Mouse (Mus musculus) midbrain, embryonic 16.5 days (tissue): ENCODE measurements around the gene Rab3gap1. TPM values are rescaled to one million over a fixed set of nuclear protein-coding genes. Genes with fewer than 3 reads are reported as not detected.
"Not testable (repeated sequence)": the region's sequence is repeated elsewhere in the genome, so short reads cannot be mapped to it uniquely, and the experiment has no call there.

Source experiments
- ATAC-seq: fragments of 200-750 bp; cut with Nextera tagmentation; 2 replicates; pipeline ENCODE4 v1.8.0; 2017; ENCODE audit warnings: moderate TSS enrichment
- H3K27ac ChIP-seq: fragments of 300-500 bp; sonication (generic); 2 replicates; pipeline ENCODE4 v1.5.1; 2014; ENCODE audit warnings: mild to moderate bottlenecking, low read length, mixed read lengths
- H3K27me3 ChIP-seq: fragments of 300-500 bp; sonication (generic); 2 replicates; pipeline ENCODE4 v1.6.1; 2014; ENCODE audit warnings: low read depth, low read length, mixed read lengths; ENCODE audit not compliant: control insufficient read depth, insufficient read depth
- H3K36me3 ChIP-seq: fragments of 300-500 bp; sonication (generic); 2 replicates; pipeline ENCODE4 v1.6.1; 2014; ENCODE audit warnings: mild to moderate bottlenecking, low read length, moderate library complexity, mixed read lengths; ENCODE audit not compliant: control insufficient read depth, insufficient read depth
- H3K4me1 ChIP-seq: fragments of 300-500 bp; sonication (generic); 2 replicates; pipeline ENCODE4 v1.6.1; 2014; ENCODE audit warnings: mild to moderate bottlenecking, low read length, mixed read lengths; ENCODE audit not compliant: control insufficient read depth, insufficient read depth
- H3K4me2 ChIP-seq: fragments of 300-500 bp; sonication (generic); 2 replicates; pipeline ENCODE4 v1.6.1; 2014; ENCODE audit warnings: mild to moderate bottlenecking, low read length, mixed read lengths
- H3K4me3 ChIP-seq: fragments of 300-500 bp; sonication (generic); 2 replicates; pipeline ENCODE4 v1.5.1; 2014; ENCODE audit warnings: low read depth, mild to moderate bottlenecking, low read length, moderate library complexity, mixed read lengths
- H3K9ac ChIP-seq: fragments of 300-500 bp; sonication (generic); 2 replicates; pipeline ENCODE4 v1.6.1; 2014; ENCODE audit warnings: low read depth, low read length, mixed read lengths
- H3K9me3 ChIP-seq: fragments of 300-500 bp; sonication (generic); replicated peaks from 2 replicates; pipeline ENCODE4 v1.6.1; 2014; ENCODE audit warnings: mild to moderate bottlenecking, low read length, mixed read lengths; ENCODE audit not compliant: control insufficient read depth, poor library complexity, severe bottlenecking
- WGBS: fragments of 180-500 bp; shearing (Covaris S2); extraction: QIAGEN DNeasy Blood & Tissue Kit; methylation state at CpG from one replicate; pipeline ENCODE4 v1.1.7; 2014; 5-methylcytosine and 5-hydroxymethylcytosine counted together
- polyA plus RNA-seq: library from polyadenylated mRNA; unstranded; fragments of >200 nt; fragmentation: Nextera tagmentation; extraction: Ambion mirVana; gene quantifications from 2 replicates; pipeline ENCODE4 v1.2.1, GENCODE M21; 2015

The Rab3gap1 gene
- polyA plus RNA-seq, 1 experiment from 2014 or later, result 23.3 TPM

DNA sequence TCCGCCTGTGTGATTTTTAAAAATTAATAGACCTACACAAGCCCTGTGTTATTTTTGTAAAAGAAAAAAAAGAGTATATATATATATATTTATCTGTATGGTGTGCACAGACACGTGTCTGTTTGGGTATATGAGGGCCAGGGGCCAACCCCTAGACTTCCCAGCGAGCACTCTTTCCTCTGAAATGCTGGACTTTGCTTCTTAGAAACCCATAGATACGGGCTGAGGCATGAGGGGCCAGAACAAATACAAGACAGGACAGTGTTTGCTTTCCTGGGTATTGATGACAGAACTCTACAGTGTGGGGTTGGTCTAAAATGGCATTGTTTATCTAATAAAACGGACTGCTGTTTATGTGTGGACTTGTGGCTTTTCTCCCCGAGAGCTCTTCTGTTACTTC, 74.9 kb downstream of the Rab3gap1 start:
- ATAC-seq, result no peak
- H3K27me3 ChIP-seq, result no peaks in the 10 kb centered on the region
- no peaks in the 10 kb centered on the region for H3K4me1 ChIP-seq
- H3K9me3 ChIP-seq, result no peaks in the 10 kb centered on the region; the same call in 1 of the 2 replicates
- WGBS, result 89% methylated on average over 6 of the region's 6 CpGs
- no peak overlapping the region for H3K9ac ChIP-seq
- no peak overlapping the region for H3K4me3 ChIP-seq
- peaks cover 34% of the 10 kb centered on the region for H3K36me3 ChIP-seq
- H3K27ac ChIP-seq, result no peak overlapping the region
- no peak overlapping the region for H3K4me2 ChIP-seq

DNA sequence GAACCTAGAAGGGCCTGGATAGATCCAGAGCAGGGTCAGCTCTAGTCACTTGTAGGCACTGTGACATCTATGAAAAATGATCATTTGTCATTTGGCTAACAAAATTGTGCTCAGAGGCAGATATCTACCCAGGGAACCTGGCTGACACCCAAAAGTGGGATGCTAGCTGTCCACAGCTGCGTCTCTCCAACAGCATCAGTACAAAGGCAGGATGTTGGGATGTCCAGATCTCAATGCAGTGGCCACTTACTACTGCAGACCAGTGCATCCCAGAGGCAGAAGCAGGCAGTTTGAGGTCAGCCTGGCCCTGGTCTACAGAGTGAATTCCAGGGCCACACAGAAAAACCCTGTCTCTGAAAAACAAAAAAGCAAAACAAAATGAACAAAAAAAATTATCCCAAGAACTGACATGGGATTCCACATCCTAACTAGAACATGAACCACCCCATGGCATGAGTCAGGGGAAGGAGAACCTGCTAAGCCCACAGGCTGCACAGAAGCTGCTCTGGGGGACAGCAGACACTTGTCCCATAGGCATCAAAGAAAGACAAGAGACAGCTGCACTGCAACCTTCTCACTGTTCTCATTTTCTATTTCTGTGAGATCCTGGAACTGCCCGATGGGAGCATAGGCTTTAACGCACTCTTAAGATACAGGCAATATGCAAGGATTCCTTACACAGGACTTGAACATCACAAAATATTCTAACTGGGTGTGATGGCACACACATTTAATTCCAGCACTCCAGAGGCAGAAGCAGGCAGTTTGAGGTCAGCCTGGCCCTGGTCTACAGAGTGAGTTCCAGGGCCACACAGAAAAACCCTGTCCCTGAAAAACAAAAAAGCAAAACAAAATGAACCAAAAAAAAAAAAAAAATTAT, 77.4 kb downstream of the Rab3gap1 start:
- H3K36me3 ChIP-seq, result peaks cover 16% of the 10 kb centered on the region
- no peaks in the 10 kb centered on the region; the same call in 1 of the 2 replicates for H3K9me3 ChIP-seq
- WGBS, result 85% methylated on average over 3 of the region's 3 CpGs
- no peaks in the 10 kb centered on the region for H3K4me1 ChIP-seq
- no peaks in the 10 kb centered on the region for H3K27me3 ChIP-seq
- no peak for ATAC-seq
- H3K4me2 ChIP-seq, result no peak overlapping the region
- H3K27ac ChIP-seq, result no peak overlapping the region
- no peak overlapping the region for H3K9ac ChIP-seq
- no peak overlapping the region for H3K4me3 ChIP-seq

DNA sequence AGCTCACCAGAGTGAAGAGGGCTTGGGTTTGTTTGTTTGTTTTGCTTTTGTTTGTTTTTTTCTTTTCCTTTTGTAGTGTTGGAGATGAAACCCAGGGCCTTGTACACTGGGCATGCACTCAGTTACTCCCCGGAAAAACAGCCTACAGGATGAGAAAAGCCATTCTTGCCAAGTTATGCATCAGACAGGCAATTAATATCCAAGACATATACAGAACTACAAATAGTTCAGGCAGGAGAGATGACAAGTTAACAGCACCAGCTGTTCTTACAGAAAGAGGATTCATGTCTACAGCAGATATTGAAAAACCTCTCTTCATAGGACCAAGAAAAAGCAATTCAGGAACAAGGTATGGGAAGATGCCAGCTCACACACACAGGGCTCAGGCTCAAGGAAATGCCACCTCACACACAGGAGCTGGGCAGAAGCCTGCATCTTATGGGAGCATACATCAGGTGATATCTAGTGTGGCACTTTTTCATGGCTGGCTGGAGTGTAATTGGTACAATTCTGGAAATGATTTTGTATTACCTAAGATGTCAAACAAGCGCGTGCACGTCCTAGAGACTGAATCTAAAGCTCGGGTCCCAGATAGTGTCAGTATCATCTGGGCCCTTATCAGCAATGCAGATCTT, 78.2 kb downstream of the Rab3gap1 start:
- ATAC-seq, result no peak
- no peaks in the 10 kb centered on the region for H3K4me1 ChIP-seq
- WGBS, result 91% methylated on average over 5 of the region's 5 CpGs

DNA sequence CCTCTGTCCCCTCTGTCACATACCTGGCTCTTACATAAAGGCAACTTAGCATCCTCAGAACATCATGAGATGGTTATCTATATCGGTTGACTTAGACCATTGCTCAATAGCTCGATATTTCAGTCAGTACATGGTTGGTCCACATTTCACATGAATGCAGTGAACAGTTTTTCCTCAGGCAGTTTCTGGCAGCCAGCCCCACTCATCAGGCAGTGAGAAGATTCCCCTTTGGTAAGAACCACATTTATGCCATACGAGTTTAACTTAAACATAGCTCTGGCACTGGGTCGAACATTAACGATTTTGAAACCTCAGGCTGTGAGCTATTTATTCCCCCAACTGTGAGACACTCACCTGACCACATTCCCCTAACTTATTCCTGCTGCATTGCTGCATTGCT, 80.2 kb downstream of the Rab3gap1 start:
- H3K4me2 ChIP-seq, result no peak overlapping the region
- 96% methylated on average over 5 of the region's 5 CpGs for WGBS
- no peak for ATAC-seq
- H3K4me1 ChIP-seq, result no peaks in the 10 kb centered on the region
- no peak overlapping the region for H3K27ac ChIP-seq
- no peak overlapping the region for H3K9ac ChIP-seq
- no peaks in the 10 kb centered on the region; the same call in 1 of the 2 replicates for H3K9me3 ChIP-seq
- no peaks in the 10 kb centered on the region for H3K27me3 ChIP-seq
- H3K4me3 ChIP-seq, result no peak overlapping the region
- peaks cover 3% of the 10 kb centered on the region; the same call in 1 of the 2 replicates for H3K36me3 ChIP-seq

More for the DNA sequence above, 78.2 kb downstream of the Rab3gap1 start:
- no peak overlapping the region for H3K4me3 ChIP-seq
- H3K9ac ChIP-seq, result no peak overlapping the region
- H3K9me3 ChIP-seq, result no peaks in the 10 kb centered on the region; the same call in 1 of the 2 replicates
- H3K36me3 ChIP-seq, result peaks cover 15% of the 10 kb centered on the region
- no peak overlapping the region for H3K4me2 ChIP-seq
- no peak overlapping the region for H3K27ac ChIP-seq
- H3K27me3 ChIP-seq, result no peaks in the 10 kb centered on the region

DNA sequence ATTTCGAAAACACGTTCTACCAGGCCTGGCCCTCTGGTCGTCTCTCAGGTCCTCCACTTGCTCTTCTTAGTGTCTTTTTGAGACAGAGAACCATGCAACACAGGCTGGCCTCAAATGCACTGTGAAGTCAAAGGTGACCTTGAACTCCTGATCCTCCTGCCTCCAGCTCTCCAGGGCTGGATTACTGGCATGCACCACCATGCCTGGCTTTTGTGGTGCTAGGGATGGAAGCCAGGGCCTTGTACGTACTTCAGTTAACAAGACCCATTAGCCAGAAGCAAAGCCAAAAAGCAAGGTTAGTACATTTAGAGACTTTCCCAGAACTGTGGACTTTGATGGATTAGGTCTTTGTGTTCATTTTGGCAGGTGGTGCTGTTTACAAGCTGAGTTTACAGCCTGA, 83.7 kb downstream of the Rab3gap1 start:
- ATAC-seq, result no peak
- Histone ChIP-seq H3K36me3 (no peaks in the 10 kb centered on the region), H3K4me1 (no peaks in the 10 kb centered on the region), H3K9me3 (no peaks in the 10 kb centered on the region; the same call in 1 of the 2 replicates), H3K4me2 (no peak overlapping the region), H3K9ac (no peak overlapping the region), H3K27ac (no peak overlapping the region), H3K27me3 (no peaks in the 10 kb centered on the region), H3K4me3 (no peak overlapping the region)
- WGBS, result 90% methylated on average over 4 of the region's 4 CpGs

DNA sequence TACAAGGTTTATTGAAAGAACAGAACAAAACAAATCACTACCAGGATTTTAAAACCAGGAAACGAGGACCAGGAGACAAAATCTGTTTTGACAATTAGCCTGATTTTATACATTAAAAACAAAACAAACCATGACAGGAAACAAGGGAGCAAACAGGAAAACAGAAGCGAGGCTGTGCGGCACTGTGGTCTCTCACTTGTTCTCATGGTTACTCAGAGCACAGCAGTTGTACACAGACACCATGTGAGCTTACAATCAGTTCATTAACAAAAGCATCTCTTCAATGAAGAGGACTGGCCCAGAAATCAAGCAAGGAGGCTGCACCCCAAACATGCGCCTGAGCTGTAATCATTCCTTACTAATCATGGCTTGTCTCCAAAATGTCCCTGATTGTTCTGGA, 85.6 kb downstream of the Rab3gap1 start:
- not testable (repeated sequence) for H3K9me3 ChIP-seq, ATAC-seq, H3K9ac ChIP-seq, H3K4me1 ChIP-seq, H3K4me2 ChIP-seq, H3K4me3 ChIP-seq, H3K36me3 ChIP-seq, H3K27me3 ChIP-seq, H3K27ac ChIP-seq
- WGBS, result 89% methylated on average over 4 of the region's 4 CpGs

DNA sequence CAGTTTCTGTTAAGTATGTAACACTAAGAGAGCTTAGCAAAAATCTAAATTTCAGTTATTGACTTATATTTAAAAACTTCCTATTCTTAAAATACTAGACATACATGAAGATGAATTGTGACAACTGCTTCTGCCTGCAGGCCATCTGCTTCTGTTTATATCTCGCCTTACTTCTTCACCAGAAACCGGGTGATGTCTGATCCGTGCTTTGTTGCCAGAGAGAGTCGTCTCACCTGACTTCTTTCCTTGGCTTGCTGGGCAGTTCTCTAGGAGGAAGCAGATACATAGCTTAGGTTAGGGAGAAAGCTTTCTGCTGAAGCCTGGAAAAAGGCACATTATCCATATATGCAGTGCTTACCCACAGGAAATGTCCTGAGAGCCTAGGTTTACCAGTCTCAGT, 86.2 kb downstream of the Rab3gap1 start:
- Histone ChIP-seq H3K27ac (no peak overlapping the region), H3K9ac (no peak overlapping the region), H3K27me3 (no peaks in the 10 kb centered on the region), H3K4me1 (peaks cover 11% of the 10 kb centered on the region), H3K36me3 (no peaks in the 10 kb centered on the region), H3K4me3 (no peak overlapping the region), H3K9me3 (no peaks in the 10 kb centered on the region), H3K4me2 (no peak overlapping the region)
- WGBS, result 85% methylated on average over 4 of the region's 4 CpGs
- no peak for ATAC-seq

DNA sequence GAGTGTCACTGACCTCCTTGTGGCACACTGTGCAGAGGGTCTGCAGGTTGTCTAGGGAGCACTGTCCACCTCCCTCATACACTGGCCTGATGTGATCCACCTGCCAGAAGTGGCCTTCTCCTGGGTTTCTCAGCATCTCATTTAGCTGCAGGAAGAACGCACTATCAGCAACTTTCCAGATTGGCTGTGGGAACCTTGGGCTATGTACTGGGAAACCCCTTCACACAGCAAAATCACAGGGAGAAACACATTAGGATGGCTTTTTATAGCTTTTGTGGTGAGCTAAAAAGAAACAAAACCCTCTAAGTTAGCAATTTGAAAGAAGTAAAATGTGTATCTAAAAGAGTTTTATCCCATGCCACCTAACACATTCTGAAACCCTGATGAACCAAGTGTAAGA, 88.0 kb downstream of the Rab3gap1 start:
- Histone ChIP-seq H3K9me3 (no peaks in the 10 kb centered on the region), H3K27ac (no peak overlapping the region), H3K4me3 (no peak overlapping the region), H3K4me1 (peaks cover 15% of the 10 kb centered on the region), H3K27me3 (no peaks in the 10 kb centered on the region), H3K4me2 (no peak overlapping the region), H3K9ac (no peak overlapping the region), H3K36me3 (no peaks in the 10 kb centered on the region)
- WGBS, result 84% methylated on average over 1 of the region's 1 CpGs
- no peak for ATAC-seq

DNA sequence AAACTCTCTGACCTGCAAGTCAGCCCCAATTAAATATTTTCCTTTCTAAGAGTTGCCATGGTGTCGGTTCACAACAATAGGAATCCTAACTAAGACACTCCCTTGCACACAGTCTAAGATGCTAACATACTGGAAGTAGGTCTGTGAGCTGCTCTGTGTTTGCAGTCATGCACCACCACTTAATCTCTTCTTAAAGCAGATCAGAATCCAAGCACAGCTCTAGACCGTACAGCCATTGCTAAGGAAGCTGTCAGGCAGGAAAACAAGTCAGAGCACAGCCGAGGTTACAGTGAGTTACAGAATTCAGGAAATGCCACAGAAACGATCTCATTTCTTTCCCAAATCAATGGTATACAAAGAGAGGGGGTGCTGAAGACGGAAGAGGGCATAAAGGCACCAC, 90.2 kb downstream of the Rab3gap1 start:
- peak overlapping the region; percentile 33; the same call in 1 of the 2 replicates for H3K9ac ChIP-seq
- WGBS, result 14% methylated on average over 5 of the region's 5 CpGs

More for the DNA sequence above, 90.2 kb downstream of the Rab3gap1 start:
- peak overlapping the region; percentile 36 for H3K4me2 ChIP-seq
- peak; percentile 83 for ATAC-seq
- H3K27ac ChIP-seq, result peak overlapping the region; percentile 73
- no peaks in the 10 kb centered on the region for H3K27me3 ChIP-seq
- H3K4me3 ChIP-seq, result no peak overlapping the region
- H3K4me1 ChIP-seq, result peaks cover 15% of the 10 kb centered on the region
- no peaks in the 10 kb centered on the region for H3K9me3 ChIP-seq
- H3K36me3 ChIP-seq, result no peaks in the 10 kb centered on the region
